Mouse (Mus musculus) midbrain, postnatal 0 days (tissue): ENCODE measurements around the gene Slco2b1. TPM values are rescaled to one million over a fixed set of nuclear protein-coding genes. Genes with fewer than 3 reads are reported as not detected.
A peak's percentile ranks its signal among the peaks of the same experiment; 100 is the strongest.

ENCODE experiments used
- ATAC-seq: fragments of 200-750 bp; cut with Nextera tagmentation; 2 replicates; pipeline ENCODE4 v1.8.0; 2017; ENCODE audit warnings: moderate number of reproducible peaks, mild to moderate bottlenecking, moderate TSS enrichment, moderate library complexity; ENCODE audit not compliant: low FRiP score
- DNase-seq: peaks from one replicate; pipeline ENCODE4 v3.0.0-alpha.2; 2015; ENCODE audit warnings: low spot score
- H3K27ac ChIP-seq: fragments of 300-500 bp; sonication (generic); 2 replicates; pipeline ENCODE4 v1.5.1; 2014; ENCODE audit warnings: low read depth, mild to moderate bottlenecking, low read length, mixed read lengths
- H3K27me3 ChIP-seq: fragments of 300-500 bp; sonication (generic); 2 replicates; pipeline ENCODE4 v1.6.1; 2014; ENCODE audit warnings: low read length, control low read depth, mixed read lengths; ENCODE audit not compliant: insufficient read depth
- H3K36me3 ChIP-seq: fragments of 300-500 bp; sonication (generic); 2 replicates; pipeline ENCODE4 v1.6.1; 2014; ENCODE audit warnings: low read length, control low read depth, mixed read lengths; ENCODE audit not compliant: insufficient read depth
- H3K4me1 ChIP-seq: fragments of 300-500 bp; sonication (generic); 2 replicates; pipeline ENCODE4 v1.6.1; 2014; ENCODE audit warnings: mild to moderate bottlenecking, control low read depth, antibody characterized with exemption, low read length, mixed read lengths; ENCODE audit not compliant: insufficient read depth
- H3K4me2 ChIP-seq: fragments of 300-500 bp; sonication (generic); 2 replicates; pipeline ENCODE4 v1.6.1; 2014; ENCODE audit warnings: low read depth, mild to moderate bottlenecking, low read length, mixed read lengths; ENCODE audit not compliant: poor library complexity, severe bottlenecking
- H3K4me3 ChIP-seq: fragments of 300-500 bp; sonication (generic); 2 replicates; pipeline ENCODE4 v1.5.1; 2014; ENCODE audit warnings: low read depth, mild to moderate bottlenecking, low read length, moderate library complexity
- H3K9ac ChIP-seq: fragments of 300-500 bp; sonication (generic); replicated peaks from 2 replicates; pipeline ENCODE4 v1.6.1; 2014; ENCODE audit warnings: mild to moderate bottlenecking, low read length, moderate library complexity, mixed read lengths; ENCODE audit not compliant: poor library complexity, severe bottlenecking
- H3K9me3 ChIP-seq: fragments of 300-500 bp; sonication (generic); 2 replicates; pipeline ENCODE4 v1.6.1; 2016; ENCODE audit warnings: low read length, control low read depth
- CTCF ChIP-seq: IDR thresholded peaks from 2 replicates; pipeline ENCODE4 v1.5.1; 2016; ENCODE audit warnings: antibody characterized with exemption, mild to moderate bottlenecking
- WGBS: fragments of 180-500 bp; shearing (Covaris S2); extraction: QIAGEN DNeasy Blood & Tissue Kit; methylation state at CpG from one replicate; pipeline ENCODE4 v1.1.7; 2014; 5-methylcytosine and 5-hydroxymethylcytosine counted together
- polyA plus RNA-seq: library from polyadenylated mRNA; unstranded; fragments of >200 nt; fragmentation: Nextera tagmentation; extraction: Ambion mirVana; gene quantifications from 2 replicates; pipeline ENCODE4 v1.2.1, GENCODE M21; 2015
- total RNA-seq: library from RNA; depleted of rRNA; stranded (reverse); fragments of >200 nt; gene quantifications from 2 replicates; pipeline ENCODE4 v1.2.3, GENCODE M21; 2014

Slco2b1 gene
- total and polyA plus RNA-seq, 2 experiments from 2014 or later = 6.5 to 13.9 TPM

DNA sequence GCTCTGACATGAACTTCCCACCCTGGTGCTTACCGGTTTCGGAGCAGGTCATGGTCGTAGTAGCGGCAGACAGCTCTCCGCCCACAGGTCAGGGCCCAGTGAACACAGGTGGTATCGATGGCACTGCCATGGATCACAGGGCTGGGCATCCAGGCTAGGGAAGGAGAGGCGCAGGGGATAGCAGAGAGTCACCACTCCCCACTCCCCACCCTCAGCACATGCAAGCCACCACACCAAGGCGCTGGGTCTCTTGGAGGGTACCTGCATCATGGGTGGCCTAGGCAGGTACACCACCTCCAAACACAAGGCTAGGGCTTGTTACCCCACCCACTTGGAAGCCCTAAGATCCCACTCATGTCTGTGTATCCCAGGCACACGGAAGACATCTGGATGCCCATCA lies 50.1 kb downstream of the Slco2b1 start:
- WGBS = 96% methylated on average over 9 of the region's 9 CpGs
- TF ChIP-seq CTCF = no peak
- H3K4me1 ChIP-seq = no peaks in the 10 kb centered on the region
- H3K27ac ChIP-seq = no peak overlapping the region
- no peak overlapping the region for H3K4me2 ChIP-seq
- H3K4me3 ChIP-seq = no peak overlapping the region
- DNase-seq (no peak), ATAC-seq (no peak)
- no peaks in the 10 kb centered on the region for H3K9me3 ChIP-seq
- H3K9ac ChIP-seq = no peak overlapping the region
- no peaks in the 10 kb centered on the region for H3K27me3 ChIP-seq
- no peaks in the 10 kb centered on the region for H3K36me3 ChIP-seq

DNA sequence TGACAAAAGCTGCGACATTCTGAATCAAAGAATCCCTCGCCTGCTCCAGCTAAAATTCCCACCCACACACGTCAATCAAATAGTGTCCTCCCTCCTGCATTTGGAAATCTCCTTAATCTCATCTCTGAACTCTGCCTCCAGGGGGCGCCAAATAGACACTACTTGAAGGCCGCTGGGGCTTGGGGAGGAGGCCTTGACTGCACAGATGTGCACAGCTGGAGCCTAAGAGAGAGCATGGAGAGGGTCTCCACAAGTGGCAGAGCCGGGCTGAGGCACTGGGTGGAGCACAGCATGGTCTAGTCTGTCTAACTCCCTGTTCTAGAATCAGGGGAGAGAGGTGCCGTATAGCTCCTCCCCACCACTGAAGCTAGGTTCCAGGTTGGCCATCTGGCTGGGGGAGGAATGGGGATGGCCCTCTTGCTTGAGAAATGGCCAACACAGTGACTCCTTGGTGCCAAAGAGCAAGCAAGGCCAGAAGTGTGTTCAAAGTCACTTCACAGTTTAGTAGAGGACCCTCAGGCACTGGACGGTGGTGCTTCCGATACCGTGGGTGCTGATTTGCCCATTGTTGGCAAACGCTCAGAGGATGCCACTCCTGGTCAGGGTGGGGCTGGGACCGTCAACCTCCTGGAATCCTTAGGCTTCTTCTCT lies 51.6 kb downstream of the Slco2b1 start:
- no peak for ATAC-seq
- no peak overlapping the region for H3K4me3 ChIP-seq
- H3K27me3 ChIP-seq = no peaks in the 10 kb centered on the region
- TF ChIP-seq CTCF = peak; percentile 75
- peak; percentile 70 for DNase-seq
- H3K4me2 ChIP-seq = no peak overlapping the region
- H3K4me1 ChIP-seq = no peaks in the 10 kb centered on the region
- H3K36me3 ChIP-seq = no peaks in the 10 kb centered on the region
- H3K27ac ChIP-seq = no peak overlapping the region
- 48% methylated on average over 12 of the region's 12 CpGs for WGBS
- no peaks in the 10 kb centered on the region for H3K9me3 ChIP-seq
- H3K9ac ChIP-seq = no peak overlapping the region

DNA sequence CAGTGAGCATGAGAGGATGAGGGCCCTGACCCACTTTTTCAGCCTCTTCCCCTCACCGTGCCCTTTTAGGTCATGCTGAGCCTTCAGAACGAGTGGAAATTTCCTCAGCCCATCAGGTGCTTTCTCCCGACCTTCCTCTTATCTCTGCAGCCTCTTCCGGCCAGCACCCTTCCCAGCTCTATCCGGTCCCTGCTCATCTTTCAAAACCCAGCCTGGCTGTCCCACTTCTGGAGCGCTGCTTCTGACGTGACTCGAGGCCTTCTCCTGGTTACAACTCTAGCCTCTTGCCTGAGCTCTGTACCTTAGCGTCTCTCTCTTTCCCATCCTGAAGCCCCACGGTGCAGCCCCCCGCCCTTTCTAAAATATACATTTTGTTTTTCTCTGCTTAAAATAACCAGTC lies 56.9 kb downstream of the Slco2b1 start:
- Histone ChIP-seq H3K9me3 (no peaks in the 10 kb centered on the region), H3K4me1 (no peaks in the 10 kb centered on the region), H3K4me3 (no peak overlapping the region), H3K27me3 (no peaks in the 10 kb centered on the region), H3K9ac (no peak overlapping the region), H3K27ac (no peak overlapping the region), H3K36me3 (no peaks in the 10 kb centered on the region), H3K4me2 (no peak overlapping the region)
- TF ChIP-seq CTCF = no peak
- no peak for DNase-seq
- no peak for ATAC-seq
- 78% methylated on average over 11 of the region's 11 CpGs for WGBS

DNA sequence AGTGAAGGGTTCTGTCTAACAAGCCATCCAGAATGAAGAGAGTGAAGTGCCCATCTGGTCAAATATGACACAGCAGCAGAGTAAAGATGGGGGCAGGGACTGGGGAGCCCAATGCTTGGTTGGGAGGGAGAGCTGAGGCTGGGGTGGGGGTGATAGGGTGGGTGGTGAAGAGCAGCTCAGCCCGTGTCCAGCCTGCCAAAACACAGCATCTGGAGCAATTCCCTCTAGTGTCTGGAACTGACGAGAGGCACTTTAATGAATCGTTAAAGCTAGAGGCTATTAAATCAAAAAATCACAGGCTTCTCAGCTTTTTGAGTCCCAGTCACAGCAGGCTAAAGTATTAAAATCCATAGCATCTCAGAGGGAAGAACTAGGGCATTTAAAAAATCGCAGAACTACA lies 61.6 kb downstream of the Slco2b1 start:
- Histone ChIP-seq H3K4me3 (no peak overlapping the region), H3K4me2 (no peak overlapping the region), H3K9me3 (no peaks in the 10 kb centered on the region), H3K27ac (no peak overlapping the region), H3K9ac (no peak overlapping the region), H3K4me1 (no peaks in the 10 kb centered on the region), H3K27me3 (no peaks in the 10 kb centered on the region), H3K36me3 (no peaks in the 10 kb centered on the region)
- WGBS = 28% methylated on average over 4 of the region's 4 CpGs
- no peak for TF ChIP-seq CTCF
- ATAC-seq (no peak), DNase-seq (peak; percentile 33)

DNA sequence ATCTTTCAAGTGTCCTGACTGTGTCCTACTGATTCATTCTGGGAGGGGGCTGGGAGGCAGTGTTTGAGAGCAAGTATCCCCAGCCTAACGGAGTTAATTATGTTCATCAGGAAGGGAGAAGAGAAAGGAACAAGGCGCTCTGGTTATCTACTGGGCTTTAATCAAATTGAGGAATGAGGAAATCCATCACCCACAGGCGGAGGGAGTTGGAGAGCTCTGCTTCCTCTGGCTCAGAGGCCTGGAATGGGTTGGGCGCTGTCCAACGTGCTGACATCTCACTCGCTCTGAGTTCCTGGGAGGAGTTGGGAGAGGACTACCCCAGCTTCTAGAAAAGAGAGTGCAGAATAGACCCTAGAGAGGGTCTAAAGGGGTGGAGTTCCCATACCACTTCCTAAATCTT lies 62.5 kb downstream of the Slco2b1 start:
- peak; percentile 57 for DNase-seq
- no peaks in the 10 kb centered on the region for H3K36me3 ChIP-seq
- TF ChIP-seq CTCF = peak; percentile 11; the same call in 1 of the 2 replicates
- 20% methylated on average over 6 of the region's 6 CpGs for WGBS
- no peak for ATAC-seq
- no peak overlapping the region for H3K4me2 ChIP-seq
- no peak overlapping the region for H3K27ac ChIP-seq
- no peak overlapping the region for H3K9ac ChIP-seq
- no peaks in the 10 kb centered on the region for H3K4me1 ChIP-seq
- no peaks in the 10 kb centered on the region for H3K9me3 ChIP-seq
- no peaks in the 10 kb centered on the region for H3K27me3 ChIP-seq
- H3K4me3 ChIP-seq = no peak overlapping the region

DNA sequence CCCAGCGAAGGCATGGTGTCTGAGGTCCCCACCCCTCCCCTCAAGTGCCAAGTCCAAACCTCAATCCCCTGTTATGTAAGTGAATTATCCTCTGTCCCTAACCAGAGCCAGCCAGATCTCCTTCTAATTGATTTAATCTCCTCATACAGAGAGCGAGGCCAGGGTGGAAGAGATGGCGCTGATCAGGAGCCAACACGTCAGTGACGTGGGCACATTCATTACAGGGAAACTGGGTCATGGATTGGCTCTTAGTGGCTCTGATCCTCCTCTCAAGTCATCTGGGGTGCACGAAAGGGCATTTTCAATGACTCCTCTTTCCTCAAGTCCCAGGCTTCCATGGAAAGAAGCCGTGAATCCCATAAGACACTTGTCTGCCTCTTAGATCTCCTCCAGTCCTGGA lies 66.4 kb downstream of the Slco2b1 start:
- TF ChIP-seq CTCF = no peak
- no peak for DNase-seq
- Histone ChIP-seq H3K4me3 (no peak overlapping the region), H3K9ac (no peak overlapping the region), H3K4me2 (no peak overlapping the region), H3K27ac (no peak overlapping the region), H3K9me3 (no peaks in the 10 kb centered on the region), H3K36me3 (no peaks in the 10 kb centered on the region), H3K4me1 (no peaks in the 10 kb centered on the region), H3K27me3 (no peaks in the 10 kb centered on the region)
- ATAC-seq = no peak
- 77% methylated on average over 7 of the region's 7 CpGs for WGBS
